Mouse (Mus musculus): ENCODE measurements around the gene Hist2h4.

DNA sequence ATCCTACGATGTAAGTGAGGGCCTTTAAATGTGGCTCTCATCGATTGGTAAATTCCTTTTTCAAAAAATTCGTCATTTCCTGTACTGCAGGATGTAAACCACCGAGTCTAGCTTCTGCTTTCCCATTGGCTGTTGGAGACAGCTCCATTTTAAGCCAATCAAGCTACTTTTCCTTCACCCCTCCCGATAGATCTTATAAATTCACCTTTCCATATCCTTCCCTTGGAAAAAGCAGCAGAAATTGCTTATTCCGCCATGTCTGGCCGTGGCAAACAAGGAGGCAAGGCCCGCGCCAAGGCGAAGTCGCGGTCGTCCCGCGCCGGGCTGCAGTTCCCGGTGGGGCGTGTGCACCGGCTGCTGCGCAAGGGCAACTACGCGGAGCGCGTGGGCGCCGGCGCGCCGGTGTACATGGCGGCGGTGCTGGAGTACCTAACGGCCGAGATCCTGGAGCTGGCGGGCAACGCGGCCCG lies 43.4 kb downstream of the Hist2h4 start, which contains the start of the genes Bola1 and Hist2h2ab:
- TF ChIP-seq CTCF (IDR thresholded peaks at IDR 0.05; ENCODE audit: control insufficient read depth, insufficient read depth, insufficient read length) (no peak), USF1 (IDR thresholded peaks at IDR 0.05; ENCODE audit: low read depth) (no peak)
